Mouse (Mus musculus) yolk sac, embryonic 10.5 days (tissue): Measurements from ENCODE around the gene Pafah1b2.

ENCODE experiments used
- DNase-seq: peaks from one replicate; pipeline ENCODE4 v3.0.0-alpha.2; 2017; ENCODE audit warnings: low spot score

The Pafah1b2 gene

GRCm38 (mm10) chr9:45981331-45981730, 31.2 kb downstream of the Pafah1b2 start:
- DNase-seq, result no peak

- no peak for DNase-seq
Observed at GRCm38 (mm10) chr9:45980611-45981010, 31.9 kb downstream of the Pafah1b2 start.

GRCm38 (mm10) chr9:45979778-45980177, 32.7 kb downstream of the Pafah1b2 start:
- no peak for DNase-seq

DNA sequence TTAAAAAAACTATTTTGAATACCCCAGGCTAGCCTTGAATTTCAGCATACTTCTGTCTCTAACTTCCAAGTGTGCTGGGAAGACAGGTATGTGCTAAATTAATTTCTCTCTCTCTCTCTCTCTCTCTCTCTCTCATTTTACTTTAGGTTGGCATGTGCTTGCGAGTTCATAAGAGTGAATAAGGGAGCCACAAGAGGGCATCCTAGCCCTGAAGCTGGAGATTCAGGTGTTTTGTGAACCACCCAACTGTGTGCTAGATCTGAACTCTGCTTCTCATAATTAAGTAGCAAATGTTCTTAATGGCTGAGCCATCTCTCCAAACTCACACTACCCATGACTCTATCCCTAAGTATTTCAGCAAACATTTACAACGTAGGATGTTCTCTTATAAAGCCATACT, 35.6 kb downstream of the Pafah1b2 start:
- DNase-seq, result no peak

GRCm38 (mm10) chr9:45963577-45963976, 48.9 kb downstream of the Pafah1b2 start:
- no peak for DNase-seq

- DNase-seq, result no peak
Observed at GRCm38 (mm10) chr9:45961855-45962254, 50.6 kb downstream of the Pafah1b2 start.

- DNase-seq, result no peak
Observed at GRCm38 (mm10) chr9:45959661-45960060, 52.8 kb downstream of the Pafah1b2 start.

DNA sequence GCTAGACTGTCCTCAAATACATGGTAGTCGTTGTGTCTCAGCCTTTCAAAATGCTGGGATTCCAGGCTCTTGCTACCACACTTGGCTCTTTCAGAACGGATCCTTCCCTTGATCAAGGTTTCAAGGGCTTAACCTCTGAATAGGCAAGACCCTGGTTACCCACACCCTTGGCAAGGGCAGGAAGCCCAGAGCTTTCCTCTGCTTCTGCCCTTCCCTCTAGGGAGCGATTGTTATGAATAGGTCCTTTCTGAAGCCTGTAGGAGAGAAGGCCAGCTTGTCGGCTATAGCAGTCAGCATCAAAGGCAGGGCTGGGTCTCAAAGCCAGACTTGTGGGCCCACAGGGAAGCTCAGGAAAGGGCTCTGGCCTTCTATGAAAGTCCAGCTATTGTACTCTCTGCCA, 53.6 kb downstream of the Pafah1b2 start:
- no peak for DNase-seq

- no peak for DNase-seq
Observed at GRCm38 (mm10) chr9:45958023-45958670, 54.3 kb downstream of the Pafah1b2 start.

DNA sequence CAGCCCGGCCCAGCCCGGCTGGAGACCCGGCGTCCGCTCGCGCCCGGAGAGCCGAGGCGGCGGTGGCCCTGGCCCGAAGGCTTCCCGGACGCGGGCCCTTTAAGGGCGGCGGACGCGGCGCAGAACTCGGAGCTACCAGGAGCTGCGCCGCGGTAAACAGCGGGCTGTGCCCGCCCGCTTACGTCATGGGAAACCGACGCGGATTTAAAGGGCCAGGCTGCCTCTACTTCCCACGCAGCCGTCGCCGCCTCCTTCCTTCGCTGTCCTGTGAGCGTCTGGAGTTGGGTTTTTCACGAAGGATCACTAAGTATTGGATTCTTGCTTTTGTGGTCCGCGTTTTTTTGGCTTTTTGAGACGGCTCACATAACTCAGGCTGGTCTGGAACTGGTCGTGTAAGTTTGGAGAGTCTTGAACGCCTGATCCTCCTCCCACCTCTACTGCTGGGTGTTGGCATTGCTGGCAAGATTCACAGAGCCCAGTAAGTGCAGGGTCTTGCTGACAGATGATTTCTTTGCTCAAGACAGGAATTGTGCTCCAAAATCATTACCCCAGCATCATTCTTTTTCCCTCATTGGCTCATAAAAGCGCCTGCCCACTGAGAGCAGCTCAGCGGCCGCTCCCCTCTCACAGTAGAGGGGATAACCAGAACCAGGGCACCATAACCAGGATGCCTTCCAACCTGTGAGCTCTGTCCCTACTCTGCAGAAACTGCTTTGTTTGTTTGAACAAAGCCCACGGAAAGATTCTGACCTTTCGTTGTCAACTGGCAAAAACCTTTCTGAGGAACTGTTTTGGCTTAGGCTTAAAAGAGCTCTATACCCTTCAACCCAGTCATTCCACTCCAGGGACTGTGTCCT, 57.2 kb downstream of the Pafah1b2 start, which contains the start of gene Sidt2:
Gene Sidt2, minus strand, starts transcription at position 152 of the 857 bp plus-strand sequence.
- DNase-seq, result peak; percentile 87

DNA sequence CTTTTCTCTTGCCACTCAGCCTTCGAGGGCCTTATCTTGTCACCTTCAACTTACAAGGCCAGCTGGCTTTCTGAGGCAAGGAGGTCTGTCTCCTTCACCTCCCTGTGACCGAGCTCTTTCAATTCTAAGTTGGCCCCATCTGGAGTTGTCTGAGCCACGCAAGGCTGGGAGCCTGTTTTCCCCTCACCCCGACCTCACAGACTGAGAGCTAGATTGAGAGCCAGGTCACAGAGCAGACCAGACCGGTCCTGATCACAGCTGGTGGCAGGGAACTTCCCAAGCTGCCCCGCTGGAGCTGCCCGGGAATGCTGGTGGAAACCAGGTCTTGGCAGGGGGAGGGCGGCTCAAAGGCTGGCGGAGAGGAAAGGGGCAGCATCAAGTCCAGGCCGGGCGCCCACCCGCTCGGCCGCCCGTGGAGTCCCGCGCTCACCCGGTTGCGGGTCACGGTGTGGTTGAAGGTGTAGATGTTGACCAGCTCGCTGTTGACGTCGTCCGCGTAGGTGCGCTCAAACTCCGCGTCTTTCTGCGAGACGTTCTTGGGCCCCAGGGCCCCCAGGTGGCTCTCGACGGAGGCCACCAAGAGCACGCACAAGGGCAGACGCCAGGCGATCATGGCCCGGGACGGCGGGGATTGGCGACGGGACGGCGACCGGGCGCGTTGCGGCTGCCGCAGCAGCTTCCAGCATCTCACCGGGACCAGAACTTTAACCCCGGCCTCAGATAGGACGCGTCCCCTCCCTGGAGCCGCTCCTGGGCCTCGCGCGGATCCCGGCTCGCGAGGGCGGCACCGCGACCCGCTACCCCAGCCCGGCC, 58.0 kb downstream of the Pafah1b2 start:
- peak; percentile 57 for DNase-seq

DNA sequence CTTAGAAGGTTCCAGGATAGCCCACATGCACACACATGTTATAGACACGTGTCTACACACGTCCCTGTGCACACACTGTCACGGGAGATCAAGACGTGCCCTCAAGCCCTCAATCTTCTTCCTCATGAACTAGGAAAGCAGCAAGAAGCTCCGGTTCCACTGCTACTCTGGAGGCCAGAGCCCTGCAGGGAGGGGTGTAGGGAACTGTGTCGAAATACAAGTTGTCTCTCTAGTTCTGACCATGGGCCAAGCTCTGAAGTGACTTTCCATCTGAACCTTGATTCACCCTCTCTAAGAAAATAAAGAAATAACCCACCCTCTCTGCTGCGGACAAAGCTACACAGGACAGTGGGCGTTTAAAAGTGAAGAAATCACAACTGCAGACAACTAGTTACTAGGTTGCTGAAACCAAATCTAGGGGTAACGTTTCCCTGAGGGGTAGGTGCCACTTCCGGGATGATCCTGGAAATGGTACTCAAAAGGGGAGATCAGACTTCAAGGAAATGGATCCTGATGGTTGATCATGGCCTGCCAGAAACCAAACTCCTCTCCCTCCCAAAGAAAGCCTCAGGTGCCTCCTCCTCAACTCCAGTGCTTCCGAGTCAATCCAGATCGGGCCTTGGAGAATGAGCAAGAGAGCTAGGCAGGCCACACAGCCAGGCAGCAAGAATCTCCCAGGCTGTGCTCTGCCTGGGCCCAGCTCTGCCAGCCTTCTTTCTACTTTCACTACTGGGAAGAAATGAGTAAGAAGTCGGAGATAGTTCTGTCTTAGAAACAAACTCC, 58.8 kb downstream of the Pafah1b2 start:
- no peak for DNase-seq

GRCm38 (mm10) chr9:45952890-45953289, 59.6 kb downstream of the Pafah1b2 start:
- DNase-seq, result no peak

- no peak for DNase-seq
Observed at GRCm38 (mm10) chr9:45952057-45952456, 60.4 kb downstream of the Pafah1b2 start.

DNA sequence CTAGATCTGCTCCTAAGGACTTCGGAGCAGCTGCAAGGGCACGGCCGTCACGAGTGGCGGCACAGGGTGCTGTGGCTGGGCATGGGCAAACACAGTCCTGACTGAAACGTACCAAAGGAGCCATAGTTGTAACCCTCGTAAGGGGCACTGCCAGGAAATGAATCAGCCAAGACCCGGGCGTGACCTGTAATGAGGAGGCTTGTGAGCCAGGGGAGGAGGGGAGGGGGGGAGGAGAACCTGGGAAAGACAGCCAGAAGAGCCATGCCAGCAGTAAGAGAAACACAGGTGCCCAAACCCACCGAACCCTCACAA, 65.7 kb downstream of the Pafah1b2 start:
- DNase-seq, result no peak

DNA sequence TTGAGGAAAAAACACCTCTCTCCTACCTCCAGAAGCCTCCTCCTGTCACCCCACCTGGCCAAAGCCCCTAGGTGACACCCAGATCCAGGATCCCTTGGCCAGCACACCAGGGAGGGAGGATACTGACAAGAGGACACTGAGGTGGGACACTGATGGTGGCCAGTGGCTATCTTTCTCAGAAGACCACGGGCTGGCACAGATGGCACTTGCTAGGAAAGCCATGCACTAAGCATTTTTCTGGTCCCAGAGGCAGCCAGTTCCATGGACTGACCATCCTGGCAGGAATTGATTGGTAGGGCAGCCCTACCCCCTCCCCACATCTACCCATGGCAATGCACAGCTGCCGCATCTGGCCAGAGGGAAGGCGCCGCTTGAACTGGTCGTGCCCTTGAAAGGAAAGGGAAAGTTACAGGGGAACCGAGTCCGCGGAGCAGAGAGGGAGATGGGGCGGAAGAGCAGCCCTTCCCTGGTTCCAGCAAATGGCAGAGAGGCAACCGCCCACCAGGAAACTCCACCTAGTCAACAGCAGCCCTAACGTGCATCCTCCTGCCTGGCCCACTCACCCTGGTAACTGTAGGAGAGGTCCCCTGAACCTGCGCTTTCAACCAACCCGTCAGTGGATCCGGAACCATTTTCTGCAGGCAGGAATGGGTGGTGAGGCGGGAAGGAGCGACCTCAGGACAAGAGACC, 66.2 kb downstream of the Pafah1b2 start:
- DNase-seq, result no peak

DNA sequence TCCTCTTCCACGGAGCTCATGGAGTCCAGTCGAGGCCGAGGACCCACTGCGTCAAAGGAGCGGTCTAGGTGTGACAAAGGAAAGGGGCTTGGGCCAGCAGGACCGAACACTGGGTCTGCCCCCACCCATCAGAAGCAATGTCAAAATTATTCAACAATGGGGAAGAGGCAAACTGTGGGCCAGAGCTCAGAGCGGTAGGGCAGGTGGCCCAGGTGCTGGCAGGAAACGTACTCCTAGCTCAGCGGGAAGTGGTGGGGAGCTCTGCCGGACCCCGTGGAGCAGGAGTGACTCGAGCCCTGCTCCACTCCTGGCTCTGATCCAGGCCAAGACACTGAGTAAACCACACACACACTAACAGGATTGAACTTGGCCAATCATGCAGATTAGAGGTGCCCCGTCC, 66.8 kb downstream of the Pafah1b2 start:
- DNase-seq, result no peak

DNA sequence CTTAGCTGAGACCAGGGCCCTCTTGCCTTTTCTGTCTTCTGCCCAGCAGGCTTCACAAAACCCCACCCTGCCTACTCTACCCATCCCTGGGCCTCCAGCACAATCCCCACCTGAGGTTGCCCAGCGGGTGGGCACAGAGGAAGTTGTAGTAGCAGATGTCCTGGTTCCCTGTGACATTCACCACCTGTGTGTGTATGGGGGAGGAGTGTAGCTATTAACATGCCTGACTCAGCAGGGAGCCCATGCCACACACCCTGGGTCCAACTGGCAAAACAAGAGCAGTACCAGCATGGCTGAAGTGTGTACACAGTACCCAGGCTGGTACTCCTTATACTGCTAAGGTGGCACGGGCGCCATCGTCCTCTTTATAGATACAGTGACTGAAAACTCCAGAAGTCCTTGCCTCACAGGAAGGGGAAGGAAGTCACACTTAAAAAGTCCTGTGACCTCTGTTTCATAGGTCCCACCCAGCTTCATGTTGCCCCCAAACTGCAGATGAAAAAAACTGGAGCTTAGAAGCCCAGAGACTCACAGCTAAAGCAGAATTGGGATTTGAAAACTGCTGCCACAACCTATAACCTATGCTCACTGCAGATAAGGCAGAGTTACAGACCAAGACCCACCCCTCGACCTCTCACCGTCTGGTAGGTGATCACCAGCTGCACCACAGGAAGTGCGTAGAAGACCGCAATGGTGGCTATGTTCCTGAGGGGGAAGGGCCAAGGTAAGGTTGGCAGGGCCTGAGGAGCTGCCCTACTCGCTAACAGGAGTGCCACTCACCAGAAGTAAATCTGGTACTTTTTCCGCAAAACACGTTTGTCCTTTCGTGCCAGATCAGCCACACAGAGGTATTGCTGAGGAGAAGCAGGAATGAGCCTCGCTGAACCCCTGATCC, 67.7 kb downstream of the Pafah1b2 start:
- no peak for DNase-seq

GRCm38 (mm10) chr9:45943628-45944505, 68.6 kb downstream of the Pafah1b2 start:
- DNase-seq, result no peak
